Mouse (Mus musculus): ENCODE results near the gene Kcnq5.

GRCm38 (mm10) chr1:21593872-21594271 lies 367.9 kb downstream of the Kcnq5 start:
- TF ChIP-seq CTCF (IDR thresholded peaks at IDR 0.05; ENCODE audit: low read depth, low read length) (no peak), POLR2A (IDR thresholded peaks at IDR 0.05; ENCODE audit: insufficient read depth, low read length) (no peak)

Measured in ES-Bruce4 (cell line).